Mouse (Mus musculus): ENCODE data around the gene Afmid.

The Afmid gene

GRCm38 (mm10) chr11:117847593-117848215 is 22.0 kb downstream of the Afmid start:
- in situ Hi-C loops (cut with MboI, MseI) = no loop called here

- in situ Hi-C loops (cut with MboI, MseI) = no loop called here
Measured at GRCm38 (mm10) chr11:117848271-117848984, 22.7 kb downstream of the Afmid start.

- in situ Hi-C loops (cut with MboI, MseI) = no loop called here
Measured at GRCm38 (mm10) chr11:117848985-117849671, 23.4 kb downstream of the Afmid start, which contains the start of gene Birc5. TSS of gene Birc5 (plus strand) at chr11:117849251.

- in situ Hi-C loops (cut with MboI, MseI) = loop anchor here (25.0 kb wide), 1 partner anchor 234 kb away; no protein-coding TSS in a partner anchor
Measured at GRCm38 (mm10) chr11:117852875-117853274, 27.2 kb downstream of the Afmid start.

- in situ Hi-C loops (cut with MboI, MseI) = loop anchor here (25.0 kb wide), 1 partner anchor 233 kb away; no protein-coding TSS in a partner anchor
Measured at GRCm38 (mm10) chr11:117854241-117854640, 28.5 kb downstream of the Afmid start.

GRCm38 (mm10) chr11:117855360-117855759 is 29.6 kb downstream of the Afmid start:
- in situ Hi-C loops (cut with MboI, MseI) = loop anchor here (25.0 kb wide), 1 partner anchor 232 kb away; no protein-coding TSS in a partner anchor

GRCm38 (mm10) chr11:117855975-117856374 is 30.3 kb downstream of the Afmid start:
- in situ Hi-C loops (cut with MboI, MseI) = loop anchor here (25.0 kb wide), 1 partner anchor 231 kb away; no protein-coding TSS in a partner anchor

- in situ Hi-C loops (cut with MboI, MseI) = loop anchor here (25.0 kb wide), 1 partner anchor 230 kb away; no protein-coding TSS in a partner anchor
Measured at GRCm38 (mm10) chr11:117857462-117857861, 31.7 kb downstream of the Afmid start.

GRCm38 (mm10) chr11:117858392-117858791 is 32.7 kb downstream of the Afmid start:
- in situ Hi-C loops (cut with MboI, MseI) = loop anchor here (25.0 kb wide), 1 partner anchor 229 kb away; no protein-coding TSS in a partner anchor

- in situ Hi-C loops (cut with MboI, MseI) = loop anchor here (25.0 kb wide), 1 partner anchor 227 kb away; no protein-coding TSS in a partner anchor
Measured at GRCm38 (mm10) chr11:117860601-117861000, 34.9 kb downstream of the Afmid start, which contains the start of gene Tmem235. TSS of gene Tmem235 (plus strand) at chr11:117860752.

- in situ Hi-C loops (cut with MboI, MseI) = loop anchor here (25.0 kb wide), 1 partner anchor 224 kb away; no protein-coding TSS in a partner anchor
Measured at GRCm38 (mm10) chr11:117863174-117863856, 37.6 kb downstream of the Afmid start.

- in situ Hi-C loops (cut with MboI, MseI) = loop anchor here (25.0 kb wide), 1 partner anchor 222 kb away; no protein-coding TSS in a partner anchor
Measured at GRCm38 (mm10) chr11:117864805-117865204, 39.1 kb downstream of the Afmid start.

- in situ Hi-C loops (cut with MboI, MseI) = loop anchor here (25.0 kb wide), 1 partner anchor 221 kb away; no protein-coding TSS in a partner anchor
Measured at GRCm38 (mm10) chr11:117865988-117866387, 40.3 kb downstream of the Afmid start.

- in situ Hi-C loops (cut with MboI, MseI) = loop anchor here (5.0 to 25.0 kb wide), 3 partner anchors 96 to 216 kb away; no protein-coding TSS in a partner anchor
Measured at GRCm38 (mm10) chr11:117870688-117871365, 45.1 kb downstream of the Afmid start.

- in situ Hi-C loops (cut with MboI, MseI) = loop anchor here (5.0 to 25.0 kb wide), 3 partner anchors 96 to 216 kb away; no protein-coding TSS in a partner anchor
Measured at GRCm38 (mm10) chr11:117871376-117871775, 45.7 kb downstream of the Afmid start.

- in situ Hi-C loops (cut with MboI, MseI) = loop anchor here (5.0 to 25.0 kb wide), 3 partner anchors 95 to 215 kb away; no protein-coding TSS in a partner anchor
Measured at GRCm38 (mm10) chr11:117871911-117872584, 46.3 kb downstream of the Afmid start.

GRCm38 (mm10) chr11:117872861-117873608 is 47.3 kb downstream of the Afmid start, which contains the start of gene Tha1:
TSS of gene Tha1 (minus strand) at chr11:117873481.
- in situ Hi-C loops (cut with MboI, MseI) = loop anchor here (5.0 to 25.0 kb wide), 3 partner anchors 94 to 214 kb away; no protein-coding TSS in a partner anchor

GRCm38 (mm10) chr11:117874419-117874818 is 48.7 kb downstream of the Afmid start:
- in situ Hi-C loops (cut with MboI, MseI) = loop anchor here (5.0 to 25.0 kb wide), 3 partner anchors 93 to 213 kb away; no protein-coding TSS in a partner anchor

Measured in regulatory T cell (primary cell).